Mouse (Mus musculus): ENCODE measurements around the gene Tspan9. TPM values are rescaled to one million over a fixed set of nuclear protein-coding genes. Genes with fewer than 3 reads are reported as not detected.

Gene Tspan9
- polyA plus RNA-seq, 1 experiment from 2014 or later, result 69.7 TPM

DNA sequence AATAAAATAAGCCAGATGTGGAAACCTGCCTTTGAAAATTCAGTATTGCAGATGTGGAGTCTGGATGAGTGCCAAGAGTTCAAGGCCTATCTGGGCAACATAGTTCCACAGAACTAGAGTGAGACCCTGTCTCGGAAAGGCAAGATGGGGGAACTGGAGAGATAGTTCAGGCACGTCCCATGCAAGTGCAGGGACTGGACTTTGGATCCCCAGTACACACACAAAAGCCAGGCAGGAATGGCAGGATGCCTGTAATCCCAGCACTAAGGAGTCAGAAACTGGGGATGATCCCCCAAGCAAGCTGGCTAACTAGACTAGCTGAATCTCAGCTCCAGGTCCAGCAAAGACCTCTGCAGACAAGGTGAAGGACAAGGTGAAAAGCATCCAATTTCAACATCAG, 12.5 kb upstream of the Tspan9 start:
- H3K27me3 ChIP-seq (replicated peaks; ENCODE audit: low read depth, poor library complexity, severe bottlenecking), result no peaks in the 10 kb centered on the region
- no peaks in the 10 kb centered on the region for H3K9me3 ChIP-seq
- H3K36me3 ChIP-seq (replicated peaks), result no peaks in the 10 kb centered on the region
- WGBS, result 83% methylated on average over 2 of the region's 2 CpGs
- H3K27ac ChIP-seq (replicated peaks), result no peak overlapping the region
- no peak overlapping the region for H3K4me3 ChIP-seq
- H3K4me1 ChIP-seq, result no peaks in the 10 kb centered on the region
- no peak for DNase-seq (ENCODE audit: low spot score)

DNA sequence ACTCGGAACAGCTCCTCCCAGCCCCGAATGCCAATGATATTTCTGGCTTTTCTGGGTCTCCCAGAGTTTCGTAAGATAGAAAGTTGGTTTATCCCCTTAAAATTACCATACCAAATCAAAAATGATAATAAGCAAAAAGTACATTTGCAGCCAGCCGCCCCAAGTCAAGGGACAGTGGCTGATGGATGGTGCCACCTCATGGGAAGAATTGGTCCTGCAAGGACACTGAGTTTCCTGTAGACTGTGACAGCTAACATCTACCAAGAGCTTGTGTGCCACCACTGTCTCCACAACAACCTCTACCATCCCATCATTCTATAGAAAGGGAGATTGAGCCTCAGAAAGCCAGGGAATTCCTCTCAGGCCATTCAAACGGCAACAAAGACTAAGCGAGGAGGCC, 2.4 kb upstream of the Tspan9 start:
- Histone ChIP-seq H3K27ac (replicated peaks) (no peak overlapping the region), H3K9me3 (no peaks in the 10 kb centered on the region), H3K4me1 (peaks cover 28% of the 10 kb centered on the region), H3K27me3 (replicated peaks; ENCODE audit: low read depth, poor library complexity, severe bottlenecking) (peaks cover 10% of the 10 kb centered on the region), H3K4me3 (no peak overlapping the region), H3K36me3 (replicated peaks) (0 out of 2 replicates have a peak, but pooled peaks cover 1% of the 10 kb centered on the region)
- 66% methylated on average over 6 of the region's 6 CpGs for WGBS
- DNase-seq (ENCODE audit: low spot score), result no peak

DNA sequence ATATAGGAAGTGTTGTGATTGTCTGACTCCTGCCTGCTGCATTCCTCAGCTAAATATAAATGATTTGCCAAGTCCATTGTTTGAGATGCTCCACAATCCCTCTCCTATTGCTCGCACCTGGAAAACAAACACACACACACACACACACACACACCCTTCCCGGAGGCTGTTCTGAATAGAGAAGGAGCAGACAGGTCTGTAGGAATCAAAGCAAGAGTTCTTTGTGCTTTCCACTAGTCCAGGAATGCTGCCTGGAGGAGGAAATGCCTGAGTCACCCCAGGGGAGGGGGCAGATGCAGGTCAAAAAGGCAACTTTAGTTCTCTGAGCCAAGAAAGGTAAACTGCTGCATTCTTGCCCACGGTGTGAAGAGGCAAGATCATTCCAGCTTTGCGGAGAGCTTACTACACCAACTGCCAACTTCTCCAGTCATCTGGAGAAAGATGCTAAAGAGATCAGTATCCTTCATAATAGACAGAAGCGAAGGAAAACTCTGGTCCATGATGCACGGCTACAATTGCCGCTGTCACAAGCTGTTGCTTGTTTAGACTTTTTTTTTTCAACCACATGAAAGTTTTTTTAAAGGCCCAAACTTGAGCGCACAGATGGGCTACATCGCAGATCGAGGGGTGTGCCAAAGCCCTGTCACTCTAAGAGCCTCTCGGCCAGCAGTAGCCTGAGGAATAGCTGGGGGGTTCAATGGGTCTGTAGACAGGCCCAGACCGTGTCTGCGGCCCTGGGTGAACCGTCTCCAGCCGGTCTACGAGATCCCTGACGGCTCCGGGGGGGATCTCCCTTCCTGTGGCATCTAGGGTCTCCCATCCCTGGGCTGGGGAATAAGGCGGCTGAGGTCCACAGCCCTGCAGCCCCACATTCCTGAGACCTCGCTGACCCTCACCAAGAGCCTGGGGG, 770 bp downstream of the Tspan9 start:
- DNase-seq (ENCODE audit: low spot score), result peak; percentile 45
- Histone ChIP-seq H3K27me3 (replicated peaks; ENCODE audit: low read depth, poor library complexity, severe bottlenecking) (peaks cover 10% of the 10 kb centered on the region), H3K4me3 (peak overlapping the region; percentile 74), H3K4me1 (peaks cover 32% of the 10 kb centered on the region), H3K9me3 (no peaks in the 10 kb centered on the region), H3K36me3 (replicated peaks) (peaks cover 6% of the 10 kb centered on the region; the same call in 1 of the 2 replicates), H3K27ac (replicated peaks) (peak overlapping the region; percentile 91)
- 1% methylated on average over 20 of the region's 20 CpGs for WGBS

DNA sequence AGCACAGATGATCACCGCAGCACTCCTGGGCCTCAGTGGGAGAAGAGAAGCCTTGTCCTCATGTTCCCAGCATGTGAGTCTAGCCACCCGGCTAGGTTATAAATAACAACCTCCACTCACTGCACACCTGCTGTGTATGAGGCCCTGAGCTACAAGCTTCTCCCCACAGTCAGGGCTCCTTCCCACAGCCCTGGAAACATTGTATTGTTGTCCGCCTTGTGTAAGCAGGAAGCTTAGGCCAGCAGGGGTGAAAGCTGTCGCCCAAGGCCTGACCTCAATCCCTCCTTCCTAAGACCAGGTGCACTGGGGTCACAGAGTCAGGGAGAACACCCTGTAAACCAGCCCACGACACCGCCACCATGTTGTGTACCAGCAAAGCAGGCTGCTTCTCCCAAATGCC, 2.7 kb downstream of the Tspan9 start:
- Histone ChIP-seq H3K36me3 (replicated peaks) (peaks cover 6% of the 10 kb centered on the region; the same call in 1 of the 2 replicates), H3K4me1 (peaks cover 49% of the 10 kb centered on the region), H3K27me3 (replicated peaks; ENCODE audit: low read depth, poor library complexity, severe bottlenecking) (peaks cover 10% of the 10 kb centered on the region), H3K27ac (replicated peaks) (no peak overlapping the region; the same call in 1 of the 2 replicates), H3K9me3 (no peaks in the 10 kb centered on the region), H3K4me3 (no peak overlapping the region)
- no peak for DNase-seq (ENCODE audit: low spot score)
- 56% methylated on average over 6 of the region's 6 CpGs for WGBS

DNA sequence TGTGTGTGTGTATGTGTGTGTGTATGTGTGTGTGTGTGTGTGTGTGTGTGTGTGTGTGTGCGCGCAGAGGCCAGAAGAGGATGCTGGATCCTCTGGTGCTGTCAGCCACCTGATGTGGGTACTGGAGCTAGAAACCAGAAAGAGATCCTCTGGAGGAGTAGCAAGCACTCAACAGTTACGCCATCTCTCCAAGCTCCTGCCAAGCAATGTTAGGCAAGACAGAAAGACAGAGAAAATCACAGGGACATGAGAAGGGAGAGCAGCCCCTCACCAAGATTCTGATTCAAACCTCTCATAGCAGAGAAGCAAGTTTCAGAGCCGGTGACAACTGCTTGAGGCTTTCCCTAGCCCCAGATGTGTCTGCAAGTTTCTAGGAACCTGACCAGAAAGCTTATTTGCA, 5.5 kb downstream of the Tspan9 start:
- peaks cover 6% of the 10 kb centered on the region; the same call in 1 of the 2 replicates for H3K36me3 ChIP-seq (replicated peaks)
- H3K27me3 ChIP-seq (replicated peaks; ENCODE audit: low read depth, poor library complexity, severe bottlenecking), result no peaks in the 10 kb centered on the region
- H3K4me1 ChIP-seq, result peaks cover 63% of the 10 kb centered on the region
- no peaks in the 10 kb centered on the region for H3K9me3 ChIP-seq
- no peak overlapping the region for H3K4me3 ChIP-seq
- no peak overlapping the region for H3K27ac ChIP-seq (replicated peaks)
- no peak for DNase-seq (ENCODE audit: low spot score)
- WGBS, result 94% methylated on average over 4 of the region's 4 CpGs

DNA sequence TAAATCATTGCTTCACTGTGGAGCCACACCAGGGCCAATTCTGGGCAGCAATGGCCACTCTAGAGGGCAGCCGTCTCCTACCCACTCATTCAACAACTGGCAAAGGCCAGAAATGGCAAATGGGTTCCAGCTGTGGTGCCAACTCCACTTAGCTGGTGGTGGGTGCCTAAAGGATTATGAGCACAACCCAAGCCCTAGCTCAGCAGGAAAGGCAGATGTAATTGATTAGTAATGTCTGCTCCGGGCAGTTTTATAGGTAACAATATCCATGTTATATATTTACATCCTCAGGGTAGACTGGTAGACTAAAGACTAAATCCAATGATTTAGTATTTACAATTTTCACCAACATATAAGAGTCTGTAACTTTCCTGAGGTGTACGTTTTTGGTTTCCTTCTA, 6.7 kb downstream of the Tspan9 start:
- H3K36me3 ChIP-seq (replicated peaks), result peaks cover 6% of the 10 kb centered on the region; the same call in 1 of the 2 replicates
- no peaks in the 10 kb centered on the region for H3K9me3 ChIP-seq
- H3K27ac ChIP-seq (replicated peaks), result 0 out of 2 replicates have a peak overlapping the region, but pooled peaks have one; percentile 32
- no peaks in the 10 kb centered on the region for H3K27me3 ChIP-seq (replicated peaks; ENCODE audit: low read depth, poor library complexity, severe bottlenecking)
- 64% methylated on average over 3 of the region's 3 CpGs for WGBS
- H3K4me1 ChIP-seq, result peaks cover 61% of the 10 kb centered on the region
- H3K4me3 ChIP-seq, result no peak overlapping the region
- DNase-seq (ENCODE audit: low spot score), result no peak

DNA sequence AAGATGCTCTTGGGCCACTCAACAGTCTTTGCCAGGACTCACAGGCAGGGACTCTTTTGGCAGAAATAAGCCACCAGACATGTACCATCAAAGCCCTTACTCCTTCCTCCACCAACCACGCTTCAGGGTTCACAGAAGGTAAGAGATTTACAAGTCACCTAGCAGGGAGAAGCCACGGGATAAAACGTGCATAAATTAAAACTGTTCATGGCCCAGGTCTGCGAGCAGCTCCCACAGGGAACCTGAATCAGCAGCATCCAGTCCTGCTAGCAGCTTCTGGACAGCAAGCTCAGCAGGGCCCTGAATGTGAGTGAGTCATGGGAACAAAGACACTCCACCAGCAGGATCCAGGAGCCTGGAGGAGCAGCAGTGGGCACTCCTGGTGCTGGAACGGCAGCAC, 7.9 kb downstream of the Tspan9 start:
- WGBS, result 63% methylated on average over 5 of the region's 5 CpGs

DNA sequence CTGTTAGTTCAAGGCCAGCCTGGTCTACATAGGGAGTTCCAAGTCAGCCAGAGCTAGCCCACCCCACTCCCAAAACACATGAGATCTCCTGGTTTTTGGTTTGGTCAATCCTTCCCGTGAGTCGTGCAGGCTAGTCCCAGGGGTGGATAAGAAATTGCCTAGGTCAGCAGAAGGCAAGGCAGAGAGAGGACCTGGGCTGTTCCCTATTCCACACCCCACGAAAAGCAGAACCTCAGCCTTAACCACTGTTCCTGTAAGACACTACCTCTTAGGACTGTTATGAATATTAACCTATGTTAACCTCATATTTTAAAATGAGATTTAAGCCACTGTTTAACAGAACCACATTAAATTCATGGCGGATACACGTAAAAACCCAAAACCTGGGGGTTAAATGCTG, 8.4 kb downstream of the Tspan9 start:
- DNase-seq (ENCODE audit: low spot score), result no peak
- no peaks in the 10 kb centered on the region for H3K9me3 ChIP-seq
- no peak overlapping the region for H3K4me3 ChIP-seq
- H3K27me3 ChIP-seq (replicated peaks; ENCODE audit: low read depth, poor library complexity, severe bottlenecking), result no peaks in the 10 kb centered on the region
- H3K27ac ChIP-seq (replicated peaks), result peak overlapping the region; percentile 72; the same call in 1 of the 2 replicates
- H3K36me3 ChIP-seq (replicated peaks), result no peaks in the 10 kb centered on the region
- 75% methylated on average over 5 of the region's 5 CpGs for WGBS
- peaks cover 66% of the 10 kb centered on the region for H3K4me1 ChIP-seq

More for the DNA sequence above, 7.9 kb downstream of the Tspan9 start:
- peak overlapping the region; percentile 55; the same call in 1 of the 2 replicates for H3K27ac ChIP-seq (replicated peaks)
- no peak overlapping the region for H3K4me3 ChIP-seq
- no peaks in the 10 kb centered on the region for H3K9me3 ChIP-seq
- peaks cover 64% of the 10 kb centered on the region for H3K4me1 ChIP-seq
- DNase-seq (ENCODE audit: low spot score), result no peak
- peaks cover 2% of the 10 kb centered on the region; the same call in 1 of the 2 replicates for H3K36me3 ChIP-seq (replicated peaks)
- H3K27me3 ChIP-seq (replicated peaks; ENCODE audit: low read depth, poor library complexity, severe bottlenecking), result no peaks in the 10 kb centered on the region

DNA sequence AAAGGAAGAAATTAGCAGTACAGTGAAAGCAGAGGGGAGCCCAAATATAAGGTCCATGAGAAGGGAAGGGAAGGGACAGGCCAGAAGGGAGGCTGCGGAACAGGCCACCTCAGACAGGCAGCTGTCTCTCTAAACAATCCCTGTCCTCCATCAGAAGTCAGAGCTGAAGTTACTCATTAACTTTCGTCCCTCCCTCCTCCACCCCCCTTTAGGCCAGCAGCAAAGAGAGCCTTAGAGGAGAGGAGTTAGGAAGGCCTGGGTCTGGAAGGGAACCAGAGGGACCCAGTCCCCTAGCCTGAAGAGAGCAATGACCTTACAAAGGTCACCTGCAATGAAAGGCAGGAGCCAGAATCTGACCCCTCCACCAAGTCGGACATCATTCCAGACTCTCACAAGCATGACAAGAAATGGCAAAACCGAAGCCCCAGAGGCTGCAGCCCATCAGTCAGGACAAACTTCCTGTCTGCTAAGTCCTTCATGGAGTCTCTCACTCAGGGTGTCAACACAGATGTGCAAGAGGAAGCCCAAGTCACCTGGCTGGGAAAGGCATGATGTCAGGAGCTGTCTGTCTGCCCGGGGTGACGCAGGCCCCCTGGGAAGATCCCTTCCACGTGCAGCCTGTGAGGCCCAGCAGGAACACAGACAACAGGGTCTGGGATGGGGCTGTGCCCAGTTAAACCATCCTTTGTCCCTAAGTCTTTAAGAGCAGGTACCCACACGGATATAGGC, 9.0 kb downstream of the Tspan9 start:
- peaks cover 72% of the 10 kb centered on the region for H3K4me1 ChIP-seq
- no peaks in the 10 kb centered on the region for H3K36me3 ChIP-seq (replicated peaks)
- H3K4me3 ChIP-seq, result no peak overlapping the region
- WGBS, result 24% methylated on average over 8 of the region's 8 CpGs
- H3K9me3 ChIP-seq, result no peaks in the 10 kb centered on the region
- no peak for DNase-seq (ENCODE audit: low spot score)
- H3K27me3 ChIP-seq (replicated peaks; ENCODE audit: low read depth, poor library complexity, severe bottlenecking), result no peaks in the 10 kb centered on the region
- peak overlapping the region; percentile 72 for H3K27ac ChIP-seq (replicated peaks)

DNA sequence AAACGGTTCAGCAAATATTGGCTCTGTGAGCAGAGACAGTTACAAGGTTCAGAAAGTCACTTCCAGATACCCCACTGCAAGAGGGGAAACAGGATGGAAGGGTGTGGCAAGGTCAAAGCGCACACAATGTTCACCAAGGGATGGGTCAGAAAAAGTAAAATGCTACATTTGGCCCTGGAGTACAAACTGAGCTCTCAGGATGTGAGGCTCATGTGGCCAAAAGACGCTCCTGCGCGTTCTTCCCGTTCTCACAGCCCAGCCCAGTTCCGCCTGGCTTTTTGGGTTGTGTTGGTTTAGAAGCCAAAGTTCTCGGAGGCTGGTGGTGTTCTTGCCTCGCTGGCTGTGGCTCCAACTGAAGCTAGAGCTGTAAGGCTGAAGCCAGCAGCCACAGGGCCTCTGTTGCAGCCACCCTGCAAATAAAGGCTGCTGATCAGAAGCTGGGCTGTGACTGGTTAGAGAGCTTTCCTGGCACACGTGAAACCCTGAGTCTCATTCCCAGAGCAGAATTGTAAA, 9.7 kb downstream of the Tspan9 start:
- H3K4me1 ChIP-seq, result peaks cover 78% of the 10 kb centered on the region
- peak overlapping the region; percentile 72 for H3K27ac ChIP-seq (replicated peaks)
- 0 out of 2 replicates have a peak, but pooled peaks cover 4% of the 10 kb centered on the region for H3K36me3 ChIP-seq (replicated peaks)
- WGBS, result 66% methylated on average over 10 of the region's 10 CpGs
- no peaks in the 10 kb centered on the region for H3K9me3 ChIP-seq
- no peaks in the 10 kb centered on the region for H3K27me3 ChIP-seq (replicated peaks; ENCODE audit: low read depth, poor library complexity, severe bottlenecking)
- no peak overlapping the region for H3K4me3 ChIP-seq
- no peak for DNase-seq (ENCODE audit: low spot score)

DNA sequence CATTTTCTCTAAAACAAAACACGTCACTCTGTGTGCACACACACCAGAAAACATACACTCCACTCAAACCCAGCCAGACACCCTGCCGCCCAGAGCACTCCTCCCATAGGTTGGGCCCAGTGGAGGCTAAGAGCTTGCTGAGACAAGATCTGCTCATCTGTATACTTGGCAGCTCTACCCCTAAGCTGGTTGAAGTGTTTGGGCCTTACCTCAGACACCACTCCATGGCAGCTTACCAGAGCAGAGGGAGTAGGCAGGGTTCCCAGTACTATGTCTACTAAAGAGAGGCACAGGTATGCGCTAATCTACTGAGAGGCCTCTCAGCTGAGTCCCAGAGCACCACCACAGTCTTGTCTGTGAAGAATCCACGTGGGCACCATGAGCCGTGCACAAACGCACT, 10.8 kb downstream of the Tspan9 start:
- Histone ChIP-seq H3K4me3 (no peak overlapping the region), H3K4me1 (peaks cover 83% of the 10 kb centered on the region), H3K36me3 (replicated peaks) (0 out of 2 replicates have a peak, but pooled peaks cover 7% of the 10 kb centered on the region), H3K27ac (replicated peaks) (no peak overlapping the region; the same call in 1 of the 2 replicates), H3K9me3 (no peaks in the 10 kb centered on the region), H3K27me3 (replicated peaks; ENCODE audit: low read depth, poor library complexity, severe bottlenecking) (no peaks in the 10 kb centered on the region)
- DNase-seq (ENCODE audit: low spot score), result no peak
- WGBS, result 91% methylated on average over 6 of the region's 6 CpGs

DNA sequence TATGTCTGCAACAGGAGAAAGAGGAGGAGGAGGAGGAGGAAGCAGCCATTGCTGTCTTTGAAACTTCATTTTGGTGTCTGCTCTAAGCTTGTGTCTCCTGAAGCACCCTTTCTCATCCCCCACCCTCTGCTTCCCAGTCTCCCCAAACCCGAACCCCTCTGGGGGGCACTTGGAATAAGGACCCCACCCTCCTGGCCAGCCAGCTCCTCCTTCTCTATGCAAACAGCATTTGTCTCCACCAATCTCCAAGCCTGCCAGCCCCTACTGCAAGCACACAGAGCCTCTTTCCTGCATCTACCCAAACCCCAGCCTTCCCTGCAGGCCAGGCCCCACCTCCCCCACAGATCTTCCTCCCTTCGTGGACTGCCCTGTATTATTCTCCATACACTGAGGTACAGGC, 12.0 kb downstream of the Tspan9 start:
- Histone ChIP-seq H3K4me1 (peaks cover 82% of the 10 kb centered on the region), H3K9me3 (no peaks in the 10 kb centered on the region), H3K4me3 (no peak overlapping the region), H3K36me3 (replicated peaks) (peaks cover 7% of the 10 kb centered on the region; the same call in 1 of the 2 replicates), H3K27ac (replicated peaks) (no peak overlapping the region), H3K27me3 (replicated peaks; ENCODE audit: low read depth, poor library complexity, severe bottlenecking) (no peaks in the 10 kb centered on the region)
- no peak for DNase-seq (ENCODE audit: low spot score)
- 57% methylated on average over 2 of the region's 2 CpGs for WGBS

All from embryonic facial prominence, embryonic 10.5 days (tissue).